Mouse (Mus musculus) embryonic facial prominence, embryonic 10.5 days (tissue): ENCODE data around the gene Cpne8. TPM values are rescaled to one million over a fixed set of nuclear protein-coding genes. Genes with fewer than 3 reads are reported as not detected.

Experiments used
- DNase-seq: peaks from one replicate; pipeline ENCODE4 v3.0.0-alpha.2; 2017; ENCODE audit warnings: low spot score
- H3K27ac ChIP-seq: fragments of 300-500 bp; sonication (generic); replicated peaks from 2 replicates; pipeline ENCODE4 v1.5.1; 2016; ENCODE audit warnings: mild to moderate bottlenecking
- H3K27me3 ChIP-seq: fragments of 300-500 bp; sonication (generic); replicated peaks from 2 replicates; pipeline ENCODE4 v1.6.1; 2016; ENCODE audit warnings: low read depth, mild to moderate bottlenecking; ENCODE audit not compliant: poor library complexity, severe bottlenecking
- H3K36me3 ChIP-seq: fragments of 300-500 bp; sonication (generic); replicated peaks from 2 replicates; pipeline ENCODE4 v1.6.1; 2016; ENCODE audit warnings: mild to moderate bottlenecking, moderate library complexity
- H3K4me1 ChIP-seq: fragments of 300-500 bp; sonication (generic); 2 replicates; pipeline ENCODE4 v1.6.1; 2016
- H3K4me3 ChIP-seq: fragments of 300-500 bp; sonication (generic); 2 replicates; pipeline ENCODE4 v1.5.1; 2016; ENCODE audit warnings: mild to moderate bottlenecking, moderate library complexity
- H3K9me3 ChIP-seq: fragments of 300-500 bp; sonication (generic); 2 replicates; pipeline ENCODE4 v1.6.1; 2016; ENCODE audit warnings: mild to moderate bottlenecking
- WGBS: fragments of 180-500 bp; shearing (Covaris S2); methylation state at CpG from one replicate; pipeline ENCODE4 v1.1.7; 2016; 5-methylcytosine and 5-hydroxymethylcytosine counted together
- polyA plus RNA-seq: library from polyadenylated mRNA; unstranded; fragments of >200 nt; fragmentation: Nextera tagmentation; extraction: Ambion mirVana; gene quantifications from 2 replicates; pipeline ENCODE4 v1.2.1, GENCODE M21; 2016

Cpne8 gene
- polyA plus RNA-seq, 1 experiment from 2014 or later = 4.0 TPM

DNA sequence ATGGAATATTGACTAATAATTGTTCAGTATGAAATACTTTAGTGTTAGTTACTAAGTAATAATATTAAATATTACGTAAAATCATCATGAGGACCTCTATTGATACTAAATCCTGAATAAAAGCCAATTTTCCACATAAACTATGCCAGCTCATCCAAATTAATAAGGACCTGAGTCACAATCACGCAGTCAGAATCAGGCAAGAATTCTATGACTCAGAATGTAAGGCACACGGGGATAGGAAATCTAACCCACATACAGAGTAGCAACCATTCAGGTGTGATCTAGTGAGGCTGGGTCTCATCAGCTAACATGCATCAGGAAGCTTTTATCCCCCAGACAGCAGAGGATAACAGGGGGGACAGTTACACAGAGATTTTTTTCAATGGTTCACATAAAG is 72.1 kb downstream of the Cpne8 start:
- Histone ChIP-seq H3K36me3 (no peaks in the 10 kb centered on the region), H3K4me1 (peaks cover 15% of the 10 kb centered on the region), H3K27ac (no peak overlapping the region), H3K27me3 (no peaks in the 10 kb centered on the region), H3K9me3 (no peaks in the 10 kb centered on the region), H3K4me3 (no peak overlapping the region)
- WGBS = 92% methylated on average over 3 of the region's 3 CpGs
- no peak for DNase-seq

- H3K27ac ChIP-seq = no peak overlapping the region
Measured at GRCm38 (mm10) chr15:90603676-90604075, 75.6 kb downstream of the Cpne8 start.

GRCm38 (mm10) chr15:90597715-90598497 is 81.3 kb downstream of the Cpne8 start:
- WGBS = 75% methylated on average over 6 of the region's 6 CpGs
- H3K27ac ChIP-seq = no peak overlapping the region
- H3K9me3 ChIP-seq = no peaks in the 10 kb centered on the region
- no peaks in the 10 kb centered on the region for H3K36me3 ChIP-seq
- H3K27me3 ChIP-seq = no peaks in the 10 kb centered on the region
- H3K4me1 ChIP-seq = 0 out of 2 replicates have a peak, but pooled peaks cover 3% of the 10 kb centered on the region
- no peak overlapping the region for H3K4me3 ChIP-seq
- no peak for DNase-seq

More at GRCm38 (mm10) chr15:90603676-90604075, 75.6 kb downstream of the Cpne8 start:
- Histone ChIP-seq H3K9me3 (no peaks in the 10 kb centered on the region), H3K27me3 (no peaks in the 10 kb centered on the region), H3K4me3 (no peak overlapping the region), H3K4me1 (peaks cover 13% of the 10 kb centered on the region), H3K36me3 (no peaks in the 10 kb centered on the region)
- DNase-seq = no peak
- WGBS = 59% methylated on average over 5 of the region's 5 CpGs

DNA sequence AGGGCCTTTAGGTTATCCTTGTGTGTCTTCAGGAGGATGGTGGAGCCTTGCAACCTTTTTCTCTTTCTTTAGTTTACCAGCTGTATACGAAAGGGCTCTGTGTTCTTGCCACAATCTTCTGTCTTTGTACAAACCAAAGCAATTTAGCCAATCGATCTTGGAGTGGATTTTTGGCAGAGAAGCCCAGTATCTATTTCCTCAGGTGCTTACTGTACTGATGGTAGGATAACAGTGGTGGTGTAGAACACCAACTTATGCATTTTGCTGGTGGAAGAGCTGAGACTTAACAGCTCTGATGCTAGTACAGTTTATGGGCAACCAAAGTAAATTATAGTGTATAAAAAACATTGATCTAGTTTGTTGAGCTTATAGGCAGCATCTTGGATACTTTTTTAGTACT is 83.6 kb downstream of the Cpne8 start:
- H3K4me3 ChIP-seq = no peak overlapping the region
- 82% methylated on average over 2 of the region's 2 CpGs for WGBS
- no peak overlapping the region for H3K27ac ChIP-seq

GRCm38 (mm10) chr15:90589587-90589986 is 89.6 kb downstream of the Cpne8 start:
- Histone ChIP-seq H3K27me3 (no peaks in the 10 kb centered on the region), H3K4me3 (no peak overlapping the region), H3K9me3 (no peaks in the 10 kb centered on the region), H3K27ac (no peak overlapping the region), H3K36me3 (no peaks in the 10 kb centered on the region), H3K4me1 (no peaks in the 10 kb centered on the region)
- 69% methylated on average over 7 of the region's 7 CpGs for WGBS
- DNase-seq = no peak

More for the DNA sequence above, 83.6 kb downstream of the Cpne8 start:
- Histone ChIP-seq H3K9me3 (no peaks in the 10 kb centered on the region), H3K27me3 (no peaks in the 10 kb centered on the region), H3K4me1 (no peaks in the 10 kb centered on the region), H3K36me3 (no peaks in the 10 kb centered on the region)
- DNase-seq = no peak

GRCm38 (mm10) chr15:90577402-90577801 is 101.8 kb downstream of the Cpne8 start:
- 92% methylated on average over 3 of the region's 3 CpGs for WGBS

DNA sequence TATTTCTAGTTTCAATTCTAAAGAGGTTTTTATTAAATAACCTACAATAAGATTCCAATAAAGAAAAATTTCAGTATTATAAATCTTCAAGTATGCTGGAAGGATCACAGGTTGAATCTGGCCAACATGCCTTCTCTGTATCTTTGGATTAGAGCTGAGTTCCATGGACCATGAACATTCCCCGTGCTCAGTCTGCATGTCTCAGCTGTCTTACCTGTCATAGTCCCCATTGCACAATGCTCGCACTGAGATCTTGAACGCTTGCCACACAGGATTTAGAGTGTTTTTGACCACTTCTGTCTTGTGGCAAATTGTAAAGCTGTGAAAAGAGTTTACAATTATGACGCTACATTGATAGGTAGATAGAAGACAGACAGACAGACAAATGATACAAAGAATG is 110.0 kb downstream of the Cpne8 start:
- Histone ChIP-seq H3K9me3 (no peaks in the 10 kb centered on the region), H3K4me1 (peaks cover 2% of the 10 kb centered on the region; the same call in 1 of the 2 replicates), H3K4me3 (no peak overlapping the region), H3K36me3 (no peaks in the 10 kb centered on the region), H3K27ac (no peak overlapping the region), H3K27me3 (no peaks in the 10 kb centered on the region)
- WGBS = 89% methylated on average over 4 of the region's 4 CpGs
- no peak for DNase-seq

More at GRCm38 (mm10) chr15:90577402-90577801, 101.8 kb downstream of the Cpne8 start:
- no peak overlapping the region for H3K4me3 ChIP-seq
- H3K9me3 ChIP-seq = no peaks in the 10 kb centered on the region
- DNase-seq = no peak
- H3K27ac ChIP-seq = no peak overlapping the region
- no peaks in the 10 kb centered on the region for H3K27me3 ChIP-seq
- no peaks in the 10 kb centered on the region for H3K4me1 ChIP-seq
- no peaks in the 10 kb centered on the region for H3K36me3 ChIP-seq

GRCm38 (mm10) chr15:90568050-90568449 is 111.2 kb downstream of the Cpne8 start:
- Histone ChIP-seq H3K4me3 (no peak overlapping the region), H3K27ac (no peak overlapping the region), H3K36me3 (no peaks in the 10 kb centered on the region), H3K27me3 (no peaks in the 10 kb centered on the region), H3K4me1 (peaks cover 3% of the 10 kb centered on the region; the same call in 1 of the 2 replicates), H3K9me3 (no peaks in the 10 kb centered on the region)
- 87% methylated on average over 4 of the region's 4 CpGs for WGBS
- DNase-seq = no peak

DNA sequence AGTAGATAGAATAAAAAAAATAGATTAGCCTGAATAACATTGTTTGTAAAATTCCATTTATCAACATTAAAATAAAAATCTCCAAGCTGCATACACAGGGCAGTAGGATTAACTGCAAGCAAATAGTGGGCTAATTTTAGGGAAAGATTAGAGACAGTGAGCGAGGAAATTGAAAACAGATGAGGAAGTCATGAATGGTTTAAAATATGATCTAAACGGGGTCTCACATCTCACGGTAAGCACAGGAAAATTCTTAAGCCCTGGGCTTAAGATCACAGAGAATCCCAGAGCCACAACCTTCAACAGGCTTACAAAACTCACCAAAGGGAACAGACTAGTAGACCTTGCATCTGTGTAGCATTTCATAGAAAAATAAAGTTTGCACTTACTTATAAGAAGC is 115.2 kb downstream of the Cpne8 start:
- WGBS = 43% methylated on average over 3 of the region's 3 CpGs
- no peaks in the 10 kb centered on the region for H3K36me3 ChIP-seq
- no peak for DNase-seq
- peaks cover 10% of the 10 kb centered on the region for H3K4me1 ChIP-seq
- H3K4me3 ChIP-seq = no peak overlapping the region
- no peaks in the 10 kb centered on the region for H3K27me3 ChIP-seq
- H3K27ac ChIP-seq = no peak overlapping the region
- no peaks in the 10 kb centered on the region for H3K9me3 ChIP-seq

DNA sequence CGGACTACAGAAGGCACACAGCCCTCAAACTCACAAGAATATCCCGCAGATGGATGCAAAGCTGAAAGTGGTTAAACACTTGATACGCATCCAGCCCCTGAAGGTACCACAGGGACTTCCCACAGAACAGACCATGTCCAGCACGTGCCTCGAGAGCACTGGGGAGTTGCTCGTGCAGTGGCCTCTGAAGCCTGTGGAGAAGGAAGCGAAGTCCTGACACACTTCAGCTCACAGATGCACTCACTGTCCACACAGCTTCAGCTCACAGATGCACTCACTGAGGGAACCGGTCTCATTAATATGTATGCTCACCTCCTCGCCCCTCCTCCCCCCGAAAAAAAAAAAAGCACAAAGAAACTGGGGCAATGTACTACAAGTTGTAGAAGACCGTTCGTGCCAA is 117.6 kb downstream of the Cpne8 start:
- H3K4me3 ChIP-seq = no peak overlapping the region
- WGBS = 73% methylated on average over 12 of the region's 12 CpGs
- no peak overlapping the region for H3K27ac ChIP-seq
- no peaks in the 10 kb centered on the region for H3K27me3 ChIP-seq
- no peaks in the 10 kb centered on the region for H3K36me3 ChIP-seq
- H3K4me1 ChIP-seq = peaks cover 10% of the 10 kb centered on the region
- DNase-seq = no peak
- H3K9me3 ChIP-seq = no peaks in the 10 kb centered on the region

GRCm38 (mm10) chr15:90548589-90548988 is 130.6 kb downstream of the Cpne8 start:
- 0 out of 2 replicates have a peak, but pooled peaks cover 4% of the 10 kb centered on the region for H3K4me1 ChIP-seq
- no peak for DNase-seq
- no peaks in the 10 kb centered on the region for H3K36me3 ChIP-seq
- H3K27ac ChIP-seq = no peak overlapping the region
- H3K27me3 ChIP-seq = no peaks in the 10 kb centered on the region
- 95% methylated on average over 7 of the region's 7 CpGs for WGBS
- H3K9me3 ChIP-seq = no peaks in the 10 kb centered on the region
- no peak overlapping the region for H3K4me3 ChIP-seq

DNA sequence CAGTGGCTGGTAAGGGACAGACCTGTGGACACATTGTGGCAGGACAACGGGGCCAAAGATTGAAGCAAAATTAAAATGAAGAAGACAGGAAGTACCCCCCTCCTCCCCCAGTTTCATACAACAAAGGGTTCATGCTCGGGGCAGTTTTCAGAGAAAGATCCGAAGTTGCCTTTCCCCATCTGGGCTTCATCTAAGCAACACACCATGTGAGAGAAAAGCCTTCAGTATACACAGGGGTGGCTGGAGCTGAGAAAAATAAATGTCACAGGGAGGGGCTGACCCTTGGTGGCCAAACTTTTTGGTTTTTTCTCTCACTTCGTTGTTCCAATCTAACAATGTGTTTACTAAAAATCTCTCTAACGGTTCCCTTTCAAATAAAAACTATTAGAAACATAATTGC is 135.8 kb downstream of the Cpne8 start:
- no peak for DNase-seq
- H3K27ac ChIP-seq = no peak overlapping the region
- 44% methylated on average over 5 of the region's 5 CpGs for WGBS
- no peaks in the 10 kb centered on the region for H3K9me3 ChIP-seq
- H3K36me3 ChIP-seq = no peaks in the 10 kb centered on the region
- H3K4me3 ChIP-seq = no peak overlapping the region
- H3K27me3 ChIP-seq = no peaks in the 10 kb centered on the region
- 0 out of 2 replicates have a peak, but pooled peaks cover 4% of the 10 kb centered on the region for H3K4me1 ChIP-seq

DNA sequence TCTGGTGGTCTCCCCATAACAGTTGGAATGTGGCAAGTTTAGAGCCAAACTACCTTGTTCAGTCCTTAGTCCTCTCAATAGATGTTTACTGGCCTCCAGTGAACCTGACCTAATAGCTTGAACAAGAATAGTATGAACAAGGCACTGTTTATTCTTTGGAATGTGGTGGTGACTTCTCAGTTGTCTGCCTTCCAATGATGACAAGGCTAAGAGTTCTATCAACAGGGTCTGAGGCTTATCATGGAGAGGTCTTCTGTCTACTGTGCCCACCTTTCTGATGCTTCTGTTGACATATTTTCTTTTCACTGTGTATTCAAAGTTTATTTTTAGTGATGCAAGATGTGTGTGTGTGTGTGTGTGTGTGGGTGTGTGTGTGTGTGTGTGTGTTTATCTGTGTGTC is 137.1 kb downstream of the Cpne8 start:
- no peak overlapping the region for H3K27ac ChIP-seq
- H3K36me3 ChIP-seq = no peaks in the 10 kb centered on the region
- H3K27me3 ChIP-seq = no peaks in the 10 kb centered on the region
- H3K4me3 ChIP-seq = no peak overlapping the region
- DNase-seq = no peak
- 0 out of 2 replicates have a peak, but pooled peaks cover 4% of the 10 kb centered on the region for H3K4me1 ChIP-seq
- H3K9me3 ChIP-seq = no peaks in the 10 kb centered on the region
